Mouse (Mus musculus) embryonic facial prominence, embryonic 14.5 days (tissue): ENCODE measurements around the gene Notch2. TPM values are rescaled to one million over a fixed set of nuclear protein-coding genes. Genes with fewer than 3 reads are reported as not detected.

Source experiments
- ATAC-seq: fragments of 200-750 bp; cut with Nextera tagmentation; 2 replicates; pipeline ENCODE4 v1.8.0; 2017; ENCODE audit warnings: low read depth, moderate number of reproducible peaks, moderate TSS enrichment
- DNase-seq: peaks from one replicate; pipeline ENCODE4 v3.0.0-alpha.2; 2015; ENCODE audit warnings: low spot score
- H3K27ac ChIP-seq: fragments of 300-500 bp; sonication (generic); replicated peaks from 2 replicates; pipeline ENCODE4 v1.5.1; 2014; ENCODE audit warnings: low read depth, mild to moderate bottlenecking, low read length, moderate library complexity
- H3K27me3 ChIP-seq: fragments of 300-500 bp; sonication (generic); replicated peaks from 2 replicates; pipeline ENCODE4 v1.6.1; 2014; ENCODE audit warnings: low read length; ENCODE audit not compliant: control insufficient read depth, insufficient read depth
- H3K36me3 ChIP-seq: fragments of 300-500 bp; sonication (generic); 2 replicates; pipeline ENCODE4 v1.6.1; 2014; ENCODE audit warnings: low read length, mixed read lengths; ENCODE audit not compliant: control insufficient read depth, insufficient read depth
- H3K4me1 ChIP-seq: fragments of 300-500 bp; sonication (generic); 2 replicates; pipeline ENCODE4 v1.6.1; 2014; ENCODE audit warnings: antibody characterized with exemption, low read length; ENCODE audit not compliant: control insufficient read depth, insufficient read depth
- H3K4me2 ChIP-seq: fragments of 300-500 bp; sonication (generic); 2 replicates; pipeline ENCODE4 v1.6.1; 2014; ENCODE audit warnings: low read depth, mild to moderate bottlenecking, low read length, moderate library complexity, mixed read lengths
- H3K4me3 ChIP-seq: fragments of 300-500 bp; sonication (generic); 2 replicates; pipeline ENCODE4 v1.5.1; 2014; ENCODE audit warnings: low read depth, mild to moderate bottlenecking, low read length
- H3K9ac ChIP-seq: fragments of 300-500 bp; sonication (generic); 2 replicates; pipeline ENCODE4 v1.6.1; 2014; ENCODE audit warnings: low read depth, mild to moderate bottlenecking, low read length, moderate library complexity, mixed read lengths
- H3K9me3 ChIP-seq: fragments of 300-500 bp; sonication (generic); 2 replicates; pipeline ENCODE4 v1.6.1; 2016; ENCODE audit warnings: low read length; ENCODE audit not compliant: control insufficient read depth
- WGBS: fragments of 180-500 bp; shearing (Covaris S2); extraction: QIAGEN DNeasy Blood & Tissue Kit; methylation state at CpG from one replicate; pipeline ENCODE4 v1.1.7; 2014; 5-methylcytosine and 5-hydroxymethylcytosine counted together
- polyA plus RNA-seq: library from polyadenylated mRNA; unstranded; fragments of >200 nt; fragmentation: Nextera tagmentation; extraction: Ambion mirVana; gene quantifications from 2 replicates; pipeline ENCODE4 v1.2.1, GENCODE M21; 2014

The Notch2 gene
- 35.6 and 39.3 TPM in 2 replicates for polyA plus RNA-seq

- peak; percentile 97 for DNase-seq
- WGBS: 0% methylated on average over 58 of the region's 95 CpGs
- peak within 1 kb of the TSS; percentile 73 for H3K4me2 ChIP-seq
- H3K9me3 ChIP-seq: no peaks in the 10 kb centered on the region
- H3K36me3 ChIP-seq: no peaks in the 10 kb centered on the region
- H3K27me3 ChIP-seq: no peaks in the 10 kb centered on the region
- peak within 1 kb of the TSS; percentile 95 for H3K27ac ChIP-seq
- peak; percentile 92 for ATAC-seq
- H3K4me1 ChIP-seq: peaks cover 37% of the 10 kb centered on the region
- H3K4me3 ChIP-seq: peak within 1 kb of the TSS; percentile 78
- H3K9ac ChIP-seq: peak within 1 kb of the TSS; percentile 90
These were observed at the start of gene Notch2 for GRCm38 (mm10) chr3:98013401-98014281. TSS of gene Notch2 (plus strand) at chr3:98013527.

GRCm38 (mm10) chr3:97964878-97965353 lies 48.4 kb upstream of the Notch2 start:
- peaks cover 15% of the 10 kb centered on the region for H3K4me1 ChIP-seq
- no peak overlapping the region; the same call in 1 of the 2 replicates for H3K27ac ChIP-seq
- H3K36me3 ChIP-seq: no peaks in the 10 kb centered on the region
- WGBS: 21% methylated on average over 14 of the region's 14 CpGs
- no peak overlapping the region for H3K4me2 ChIP-seq
- H3K9me3 ChIP-seq: no peaks in the 10 kb centered on the region
- no peaks in the 10 kb centered on the region for H3K27me3 ChIP-seq
- ATAC-seq (0 out of 2 replicates have a peak, but pooled peaks have one; percentile 39), DNase-seq (peak; percentile 67)
- H3K4me3 ChIP-seq: no peak overlapping the region
- no peak overlapping the region for H3K9ac ChIP-seq

- no peak for ATAC-seq
- no peak overlapping the region for H3K27ac ChIP-seq
These were observed 45.7 kb upstream of the Notch2 start for GRCm38 (mm10) chr3:97967627-97968026.

DNA sequence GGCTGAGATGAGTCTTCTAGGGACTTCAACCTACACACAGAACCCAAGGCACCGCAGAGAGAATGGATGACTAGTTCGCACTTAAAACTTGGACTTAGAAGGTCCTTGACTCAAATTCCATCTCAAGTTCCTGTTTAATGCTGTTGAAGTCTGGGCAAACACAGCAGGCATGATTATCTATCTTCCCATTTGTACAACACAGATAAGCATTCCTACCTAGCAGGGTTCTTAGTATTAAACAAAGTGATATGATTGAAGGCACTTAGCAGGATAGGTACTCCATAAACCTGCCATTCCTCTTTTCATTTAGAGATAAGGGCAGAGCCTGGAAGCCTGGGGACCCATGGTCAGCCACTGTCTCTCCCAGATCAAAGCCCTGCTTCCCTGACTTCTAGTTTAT lies 45.1 kb upstream of the Notch2 start:
- Histone ChIP-seq H3K36me3 (no peaks in the 10 kb centered on the region), H3K9me3 (no peaks in the 10 kb centered on the region), H3K4me1 (peaks cover 8% of the 10 kb centered on the region), H3K4me2 (no peak overlapping the region), H3K27ac (no peak overlapping the region), H3K9ac (no peak overlapping the region), H3K27me3 (no peaks in the 10 kb centered on the region), H3K4me3 (no peak overlapping the region)
- DNase-seq: no peak
- WGBS: 88% methylated on average over 2 of the region's 2 CpGs
- no peak for ATAC-seq

More at GRCm38 (mm10) chr3:97967627-97968026, 45.7 kb upstream of the Notch2 start:
- 60% methylated on average over 2 of the region's 2 CpGs for WGBS
- Histone ChIP-seq H3K4me3 (no peak overlapping the region), H3K9me3 (no peaks in the 10 kb centered on the region), H3K4me2 (no peak overlapping the region), H3K27me3 (no peaks in the 10 kb centered on the region), H3K36me3 (no peaks in the 10 kb centered on the region), H3K9ac (no peak overlapping the region), H3K4me1 (peaks cover 4% of the 10 kb centered on the region)
- no peak for DNase-seq

DNA sequence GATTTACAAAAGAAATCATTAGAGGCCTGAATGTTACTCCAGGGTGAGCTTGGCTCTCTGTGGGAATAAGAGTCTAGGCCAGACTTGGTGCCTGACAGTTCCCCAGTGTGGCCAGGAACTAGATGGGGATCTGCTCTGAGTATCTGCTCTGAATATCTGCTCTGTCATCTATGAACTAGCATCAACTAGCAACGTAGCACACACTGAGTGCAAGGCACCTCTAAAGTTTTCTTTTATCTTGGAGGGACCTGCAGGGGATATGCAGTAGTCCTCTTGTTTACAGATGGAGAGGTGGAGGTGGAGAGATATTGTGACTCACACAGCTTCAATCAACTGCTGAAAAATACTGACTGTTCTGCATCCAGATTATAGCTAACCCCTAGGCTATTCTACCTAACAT lies 44.3 kb upstream of the Notch2 start:
- Histone ChIP-seq H3K27ac (no peak overlapping the region), H3K4me1 (peaks cover 9% of the 10 kb centered on the region)
- WGBS: 56% methylated on average over 1 of the region's 1 CpGs

GRCm38 (mm10) chr3:97971117-97971516 lies 42.2 kb upstream of the Notch2 start:
- Histone ChIP-seq H3K9ac (no peak overlapping the region), H3K36me3 (no peaks in the 10 kb centered on the region), H3K4me1 (peaks cover 9% of the 10 kb centered on the region; the same call in 1 of the 2 replicates), H3K4me3 (no peak overlapping the region), H3K4me2 (no peak overlapping the region), H3K9me3 (no peaks in the 10 kb centered on the region), H3K27ac (no peak overlapping the region), H3K27me3 (no peaks in the 10 kb centered on the region)
- DNase-seq: no peak
- no peak for ATAC-seq
- 29% methylated on average over 7 of the region's 7 CpGs for WGBS

More for the DNA sequence above, 44.3 kb upstream of the Notch2 start:
- Histone ChIP-seq H3K9me3 (no peaks in the 10 kb centered on the region), H3K4me3 (no peak overlapping the region), H3K27me3 (no peaks in the 10 kb centered on the region), H3K36me3 (no peaks in the 10 kb centered on the region), H3K9ac (no peak overlapping the region), H3K4me2 (no peak overlapping the region)
- DNase-seq (no peak), ATAC-seq (no peak)

DNA sequence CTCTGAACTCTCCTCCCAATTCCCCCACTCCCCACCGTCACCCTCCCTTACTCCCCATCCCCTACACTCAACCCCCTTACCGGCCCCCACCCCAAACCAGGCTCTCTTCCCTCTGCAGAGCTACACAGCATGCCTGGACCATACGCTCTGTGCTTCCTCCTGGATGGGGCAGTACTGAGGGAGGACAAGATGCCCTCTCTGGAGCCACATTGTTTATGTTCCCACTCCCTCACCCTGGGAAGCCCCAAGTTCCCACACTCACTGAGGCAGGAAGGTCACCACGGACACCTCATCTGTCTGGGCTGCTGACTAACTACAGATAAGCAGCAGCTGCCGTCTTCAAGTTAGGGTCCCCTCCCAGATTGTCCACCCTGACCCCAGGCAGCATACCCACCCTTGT lies 41.1 kb upstream of the Notch2 start:
- DNase-seq: no peak
- 62% methylated on average over 4 of the region's 5 CpGs for WGBS
- Histone ChIP-seq H3K27ac (no peak overlapping the region), H3K4me1 (peaks cover 9% of the 10 kb centered on the region; the same call in 1 of the 2 replicates), H3K4me3 (no peak overlapping the region), H3K36me3 (no peaks in the 10 kb centered on the region), H3K4me2 (no peak overlapping the region), H3K27me3 (no peaks in the 10 kb centered on the region), H3K9me3 (no peaks in the 10 kb centered on the region), H3K9ac (no peak overlapping the region)
- no peak for ATAC-seq

DNA sequence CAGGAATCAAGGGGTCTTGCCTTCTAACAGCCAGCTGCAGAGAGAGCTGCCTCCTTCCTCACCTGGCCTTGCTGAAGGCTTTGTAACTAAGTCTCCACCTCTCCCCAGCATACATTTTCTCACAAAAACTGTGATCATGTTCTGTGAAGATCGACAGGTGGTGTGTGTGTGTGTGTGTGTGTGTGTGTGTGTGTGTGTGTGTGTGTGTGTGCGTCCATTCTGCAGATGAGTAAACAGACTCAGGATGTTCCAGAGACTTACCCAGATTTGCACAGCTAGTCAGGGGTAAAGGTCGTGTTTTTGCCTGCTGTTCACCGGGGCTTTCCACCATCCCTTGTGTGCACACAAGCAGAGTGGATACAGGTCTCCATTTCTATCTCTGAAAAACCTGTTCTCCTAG lies 40.6 kb upstream of the Notch2 start:
- Histone ChIP-seq H3K9me3 (no peaks in the 10 kb centered on the region), H3K27ac (no peak overlapping the region), H3K4me2 (no peak overlapping the region)

More for the DNA sequence above, 40.6 kb upstream of the Notch2 start:
- 46% methylated on average over 4 of the region's 4 CpGs for WGBS
- Histone ChIP-seq H3K4me3 (no peak overlapping the region), H3K27me3 (no peaks in the 10 kb centered on the region), H3K4me1 (peaks cover 9% of the 10 kb centered on the region; the same call in 1 of the 2 replicates), H3K9ac (no peak overlapping the region), H3K36me3 (no peaks in the 10 kb centered on the region)
- DNase-seq (no peak), ATAC-seq (no peak)
